Comparison of ENCODE assay signal across 20 mouse cellular contexts in the genomic region with DNA sequence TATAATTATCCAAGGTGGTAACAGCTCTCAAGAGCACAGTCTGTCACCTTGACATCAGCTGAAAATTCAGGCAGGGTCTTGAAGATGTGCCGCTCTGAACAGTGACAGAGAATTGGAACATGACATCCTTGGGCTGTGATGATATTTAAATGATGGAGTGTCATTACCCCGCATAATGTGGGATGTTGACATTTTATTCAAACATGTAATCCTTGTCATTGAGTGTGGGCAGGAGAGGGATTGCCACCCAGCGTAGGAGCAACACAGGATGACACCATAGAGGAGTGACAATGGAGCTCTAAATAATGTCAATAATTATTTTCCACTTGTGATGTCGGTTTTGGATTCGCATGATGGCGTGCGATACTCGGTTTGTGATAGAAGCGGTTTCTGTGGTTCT.
A peak's percentile ranks its signal among the peaks of the same experiment; 100 is the strongest.
DNase-seq lines count a peak whose midpoint lies in the region; ATAC-seq and TF ChIP-seq lines count a peak whose summit lies in the region.
"Had no signal": no experiment of that assay in that cellular context is flagged by ENCODE, and none has a peak within 500 bp of the region (broad histone marks: within the 10 kb centered on the region; RNA-seq: fewer than 3 reads in every experiment).

No protein-coding gene starts in this region.

- no peaks in the 10 kb centered on the region for H3K36me3 ChIP-seq in forebrain, postnatal 0 days (ENCODE audit: insufficient read depth)
- H3K36me3 ChIP-seq in forebrain, embryonic 13.5 days (ENCODE audit: poor library complexity, severe bottlenecking), result no peaks in the 10 kb centered on the region
- H3K36me3 ChIP-seq in liver, embryonic 16.5 days (ENCODE audit: control insufficient read depth, insufficient read depth), result no peaks in the 10 kb centered on the region
- no peaks in the 10 kb centered on the region for H3K36me3 ChIP-seq in testis, adult 2 months (ENCODE audit: control insufficient read depth, insufficient read depth, low read length)
- H3K36me3 ChIP-seq: embryonic facial prominence, embryonic 15.5 days; heart, embryonic 13.5 days; hindbrain, embryonic 15.5 days had no signal

- H3K4me2 ChIP-seq in forebrain, postnatal 0 days (ENCODE audit: low read depth), result no peak overlapping the region
- no peak overlapping the region for H3K4me2 ChIP-seq in forebrain, embryonic 13.5 days
- no peak overlapping the region for H3K4me2 ChIP-seq in liver, embryonic 16.5 days (ENCODE audit: low read depth, low read length)
- H3K4me2 ChIP-seq: embryonic facial prominence, embryonic 15.5 days; heart, embryonic 13.5 days; hindbrain, embryonic 15.5 days had no signal

- H3K27me3 ChIP-seq in forebrain, postnatal 0 days (ENCODE audit: insufficient read depth, low read length), result no peaks in the 10 kb centered on the region
- H3K27me3 ChIP-seq in forebrain, embryonic 13.5 days, result no peaks in the 10 kb centered on the region
- no peaks in the 10 kb centered on the region for H3K27me3 ChIP-seq in liver, embryonic 16.5 days (ENCODE audit: control insufficient read depth, insufficient read depth, low read depth, low read length)
- H3K27me3 ChIP-seq in testis, adult 2 months (ENCODE audit: control insufficient read depth, insufficient read depth, low read length), result no peaks in the 10 kb centered on the region
- H3K27me3 ChIP-seq: heart, embryonic 13.5 days; hindbrain, embryonic 15.5 days had no signal

- H3K4me3 ChIP-seq in forebrain, postnatal 0 days (ENCODE audit: low read depth, low read length), result no peak overlapping the region
- H3K4me3 ChIP-seq in forebrain, embryonic 13.5 days, result no peak overlapping the region
- no peak overlapping the region for H3K4me3 ChIP-seq in liver, embryonic 16.5 days (ENCODE audit: low read depth, low read length)
- no peak overlapping the region for H3K4me3 ChIP-seq in testis, adult 2 months (ENCODE audit: control insufficient read depth, low read depth, low read length)
- H3K4me3 ChIP-seq: embryonic facial prominence, embryonic 15.5 days; erythroblast, embryonic 14.5 days; heart, embryonic 13.5 days; hindbrain, embryonic 15.5 days had no signal

- H3K9me3 ChIP-seq in forebrain, postnatal 0 days (ENCODE audit: low read length), result no peaks in the 10 kb centered on the region
- no peaks in the 10 kb centered on the region for H3K9me3 ChIP-seq in forebrain, embryonic 13.5 days (replicated peaks)
- H3K9me3 ChIP-seq in liver, embryonic 16.5 days (replicated peaks; ENCODE audit: control insufficient read depth, low read length), result no peaks in the 10 kb centered on the region
- H3K9me3 ChIP-seq: embryonic facial prominence, embryonic 15.5 days; hindbrain, embryonic 15.5 days had no signal

- no peak for DNase-seq in forebrain, postnatal 0 days
- no peak for DNase-seq in liver
- no peak for DNase-seq in testis, postnatal 10 days (ENCODE audit: low spot score)
- DNase-seq in right cerebral cortex, postnatal 14 days, result no peak
- DNase-seq: adrenal gland, postnatal 25 days; cerebellum, adult 11 months; cerebellum, adult 8-10 months; cerebellum, postnatal 14 days; embryo, embryonic 11 days; gastrocnemius, postnatal 36 days; heart, adult 18-20 months; heart, postnatal 36 days had no signal

- no peak for TF ChIP-seq POLR2A in testis, adult 2 months (IDR thresholded peaks at IDR 0.05; ENCODE audit: control insufficient read depth, low read depth, low read length)

- peak; percentile 69 for ATAC-seq in forebrain, postnatal 0 days
- ATAC-seq in forebrain, embryonic 13.5 days, result no peak
- no peak for ATAC-seq in liver, embryonic 16.5 days (ENCODE audit: low read depth)
- ATAC-seq: intestine, embryonic 16.5 days had no signal

- WGBS in forebrain, postnatal 0 days, result 65% methylated on average over 9 of the region's 9 CpGs
- WGBS in forebrain, embryonic 13.5 days, result 87% methylated on average over 9 of the region's 9 CpGs
- 70% methylated on average over 9 of the region's 9 CpGs for WGBS in liver, embryonic 16.5 days (ENCODE audit: insufficient replicate concordance)

- no peak overlapping the region for H3K27ac ChIP-seq in forebrain, postnatal 0 days (ENCODE audit: low read depth, low read length)
- no peak overlapping the region for H3K27ac ChIP-seq in forebrain, embryonic 13.5 days
- peak overlapping the region; percentile 10; the same call in 1 of the 2 replicates for H3K27ac ChIP-seq in liver, embryonic 16.5 days (ENCODE audit: low read length)
- peak overlapping the region; percentile 65 for H3K27ac ChIP-seq in testis, adult 2 months (ENCODE audit: control insufficient read depth, insufficient read depth, low read depth, low read length)
- H3K27ac ChIP-seq: embryonic facial prominence, embryonic 15.5 days; heart, embryonic 13.5 days; hindbrain, embryonic 15.5 days had no signal

- TF ChIP-seq CTCF in forebrain, postnatal 0 days (IDR thresholded peaks at IDR 0.05; ENCODE audit: low read depth), result no peak
- TF ChIP-seq CTCF in testis, adult 2 months (IDR thresholded peaks at IDR 0.05; ENCODE audit: control insufficient read depth, insufficient read depth, insufficient replicate concordance, low read depth, low read length), result no peak

- no peaks in the 10 kb centered on the region for H3K4me1 ChIP-seq in forebrain, postnatal 0 days (ENCODE audit: insufficient read depth)
- 0 out of 2 replicates have a peak, but pooled peaks cover 5% of the 10 kb centered on the region for H3K4me1 ChIP-seq in forebrain, embryonic 13.5 days
- no peaks in the 10 kb centered on the region for H3K4me1 ChIP-seq in liver, embryonic 16.5 days (ENCODE audit: control insufficient read depth, low read depth, low read length)
- no peaks in the 10 kb centered on the region; the same call in 1 of the 2 replicates for H3K4me1 ChIP-seq in testis, adult 2 months (ENCODE audit: control insufficient read depth, insufficient read depth, low read length)
- H3K4me1 ChIP-seq: heart, embryonic 13.5 days; hindbrain, embryonic 15.5 days had no signal

- H3K9ac ChIP-seq in forebrain, postnatal 0 days, result no peak overlapping the region
- no peak overlapping the region for H3K9ac ChIP-seq in forebrain, embryonic 13.5 days
- H3K9ac ChIP-seq in liver, embryonic 16.5 days (ENCODE audit: low read depth, low read length), result no peak overlapping the region
- H3K9ac ChIP-seq: embryonic facial prominence, embryonic 15.5 days; heart, embryonic 13.5 days; hindbrain, embryonic 15.5 days had no signal

Comparison
In these comparisons a context has a peak if more than half of its experiments do, and no peak if none do; other contexts are left out.
1. H3K27ac ChIP-seq: peak in liver, embryonic 16.5 days (single experiment) and testis, adult 2 months (single experiment); none in forebrain, postnatal 0 days (single experiment) and forebrain, embryonic 13.5 days (single experiment).